Mouse (Mus musculus) MEL (cell line): Measurements from ENCODE around the gene Tmtc1. TPM values are rescaled to one million over a fixed set of nuclear protein-coding genes. Genes with fewer than 3 reads are reported as not detected.

Experiments
- DNase-seq: peaks from one replicate; pipeline ENCODE4 v3.0.0; 2011; ENCODE audit warnings: low read depth, low spot score
- H3K27ac ChIP-seq: 2 replicates; pipeline ENCODE4 v1.5.1; 2012; ENCODE audit warnings: low read depth, mild to moderate bottlenecking, control low read depth, low read length, moderate library complexity; ENCODE audit not compliant: control insufficient read depth
- H3K27me3 ChIP-seq, 2 experiments: fragments of 150-350 bp in 1 of 2; sonication (generic) in 1 of 2; 2 replicates each; pipeline ENCODE4 v1.6.1; 2012; ENCODE audit warnings: low read length in 2 of 2, mild to moderate bottlenecking in 2 of 2, improper control_type of control experiment in 1 of 2, moderate library complexity in 1 of 2; ENCODE audit not compliant: insufficient read depth in 2 of 2, control insufficient read depth in 1 of 2
- H3K36me3 ChIP-seq, 2 experiments: 2 replicates each; pipeline ENCODE4 v1.6.1; 2012 to 2014; ENCODE audit warnings: low read length in 2 of 2, improper control_type of control experiment in 1 of 2, inconsistent platforms in 1 of 2, mild to moderate bottlenecking in 1 of 2; ENCODE audit not compliant: insufficient read depth in 2 of 2, control insufficient read depth in 1 of 2
- H3K4me1 ChIP-seq, 2 experiments: fragments of 150-350 bp in 1 of 2; sonication (generic) in 1 of 2; 2 replicates each; pipeline ENCODE4 v1.6.1; 2012; ENCODE audit warnings: low read length in 2 of 2, improper control_type of control experiment in 1 of 2, mild to moderate bottlenecking in 1 of 2; ENCODE audit not compliant: insufficient read depth in 2 of 2, control insufficient read depth in 1 of 2
- H3K4me3 ChIP-seq, 2 experiments: fragments of 150-350 bp in 1 of 2; sonication (generic) in 1 of 2; 2 replicates each; pipeline ENCODE4 v1.5.1; 2012; ENCODE audit warnings: low read depth in 2 of 2, low read length in 2 of 2, mild to moderate bottlenecking in 2 of 2, moderate library complexity in 2 of 2, control low read depth in 1 of 2, improper control_type of control experiment in 1 of 2; ENCODE audit not compliant: control insufficient read depth in 1 of 2, insufficient read depth in 1 of 2
- H3K79me2 ChIP-seq: 2 replicates; pipeline ENCODE4 v1.6.1; 2012; ENCODE audit warnings: mild to moderate bottlenecking, low read length, moderate library complexity; ENCODE audit not compliant: control insufficient read depth, poor library complexity, insufficient read depth
- H3K9ac ChIP-seq: 2 replicates; pipeline ENCODE4 v1.6.1; 2012; ENCODE audit warnings: low read depth, mild to moderate bottlenecking, control low read depth, low read length, moderate library complexity; ENCODE audit not compliant: control insufficient read depth, poor library complexity, severe bottlenecking
- H3K9me3 ChIP-seq: fragments of 150-350 bp; sonication (generic); replicated peaks from 2 replicates; pipeline ENCODE4 v1.6.1; 2012; ENCODE audit warnings: mild to moderate bottlenecking, low read length, improper control_type of control experiment, moderate library complexity; ENCODE audit not compliant: insufficient read depth
- BHLHE40 ChIP-seq: IDR thresholded peaks from 2 replicates; pipeline ENCODE4 v1.6.1; 2012; ENCODE audit warnings: low read depth, mild to moderate bottlenecking, inconsistent platforms, low read length, improper control_type of control experiment, borderline replicate concordance
- CHD1 ChIP-seq: IDR thresholded peaks from 2 replicates; pipeline ENCODE4 v1.6.1; 2012; ENCODE audit warnings: low read depth, mild to moderate bottlenecking, inconsistent platforms, low read length, improper control_type of control experiment
- CHD2 ChIP-seq: IDR thresholded peaks from 2 replicates; pipeline ENCODE4 v1.6.1; 2011; ENCODE audit warnings: low read length, improper control_type of control experiment
- CTCF ChIP-seq, 3 experiments: IDR thresholded peaks in 2 of 3; conservative IDR thresholded peaks in 1 of 3; 2 replicates each; pipeline ENCODE4 v1.5.1; 2011 to 2012; ENCODE audit warnings: low read length in 3 of 3, low read depth in 2 of 3, mild to moderate bottlenecking in 2 of 3, improper control_type of control experiment in 1 of 3, inconsistent platforms in 1 of 3, mixed read lengths in 1 of 3, moderate library complexity in 1 of 3; ENCODE audit not compliant: control insufficient read depth in 1 of 3, insufficient read depth in 1 of 3, poor library complexity in 1 of 3, severe bottlenecking in 1 of 3
- EP300 ChIP-seq, 2 experiments: IDR thresholded peaks; 2 replicates each; pipeline ENCODE4 v1.6.1; 2011; ENCODE audit warnings: improper control_type of control experiment in 2 of 2, low read length in 2 of 2, low read depth in 1 of 2, mild to moderate bottlenecking in 1 of 2
- ETS1 ChIP-seq: IDR thresholded peaks from 2 replicates; pipeline ENCODE4 v1.6.1; 2012; ENCODE audit warnings: low read depth, mild to moderate bottlenecking, inconsistent platforms, low read length, improper control_type of control experiment, moderate library complexity
- GABPA ChIP-seq: IDR thresholded peaks from 2 replicates; pipeline ENCODE4 v1.6.1; 2012; ENCODE audit warnings: low read depth, mild to moderate bottlenecking, inconsistent platforms, low read length, improper control_type of control experiment, moderate library complexity
- GATA1 ChIP-seq: IDR thresholded peaks from 2 replicates; pipeline ENCODE4 v1.6.1; 2011; ENCODE audit warnings: low read depth, low read length, improper control_type of control experiment
- JUND ChIP-seq: IDR thresholded peaks from 2 replicates; pipeline ENCODE4 v1.6.1; 2011; ENCODE audit warnings: low read depth, mild to moderate bottlenecking, improper control_type of control experiment, low read length
- KAT2A ChIP-seq: conservative IDR thresholded peaks from 2 replicates; pipeline ENCODE4 v1.6.1; 2012; ENCODE audit warnings: low read depth, low read length, improper control_type of control experiment, inconsistent platforms
- MAX ChIP-seq: IDR thresholded peaks from 2 replicates; pipeline ENCODE4 v1.6.1; 2011; ENCODE audit warnings: low read length, improper control_type of control experiment
- MAZ ChIP-seq: IDR thresholded peaks from 2 replicates; pipeline ENCODE4 v1.6.1; 2012; ENCODE audit warnings: low read depth, mild to moderate bottlenecking, inconsistent platforms, low read length, improper control_type of control experiment
- MYC ChIP-seq: IDR thresholded peaks from 2 replicates; pipeline ENCODE4 v1.6.1; 2011; ENCODE audit warnings: low read depth, mild to moderate bottlenecking, low read length, improper control_type of control experiment, moderate library complexity
- NELFE ChIP-seq: IDR thresholded peaks from 2 replicates; pipeline ENCODE4 v1.6.1; 2011; ENCODE audit warnings: low read depth, low read length, improper control_type of control experiment
- POLR2A ChIP-seq, 2 experiments: IDR thresholded peaks; 2 replicates each; pipeline ENCODE4 v1.6.1; 2011 to 2012; ENCODE audit warnings: low read length in 2 of 2, mild to moderate bottlenecking in 2 of 2, control low read depth in 1 of 2, improper control_type of control experiment in 1 of 2, low read depth in 1 of 2, moderate library complexity in 1 of 2; ENCODE audit not compliant: control insufficient read depth in 1 of 2, insufficient read depth in 1 of 2, poor library complexity in 1 of 2
- POLR2AphosphoS5 ChIP-seq: IDR thresholded peaks from 2 replicates; pipeline ENCODE4 v1.6.1; 2012; ENCODE audit warnings: low read depth, borderline replicate concordance, mild to moderate bottlenecking, inconsistent platforms, low read length, moderate library complexity, mixed read lengths
- RAD21 ChIP-seq: IDR thresholded peaks from 2 replicates; pipeline ENCODE4 v1.6.1; 2011; ENCODE audit warnings: mild to moderate bottlenecking, low read depth, low read length, improper control_type of control experiment
- SIN3A ChIP-seq: IDR thresholded peaks from 2 replicates; pipeline ENCODE4 v1.6.1; 2012; ENCODE audit warnings: low read length, improper control_type of control experiment, inconsistent platforms
- SMC3 ChIP-seq: IDR thresholded peaks from 2 replicates; pipeline ENCODE4 v1.6.1; 2011; ENCODE audit warnings: low read depth, low read length, improper control_type of control experiment
- TAL1 ChIP-seq: IDR thresholded peaks from 2 replicates; pipeline ENCODE4 v1.6.1; 2012; ENCODE audit warnings: mild to moderate bottlenecking, inconsistent platforms, low read length, moderate library complexity, mixed read lengths
- TCF12 ChIP-seq: IDR thresholded peaks from 2 replicates; pipeline ENCODE4 v1.6.1; 2014; ENCODE audit warnings: low read depth, mild to moderate bottlenecking, inconsistent platforms, low read length, improper control_type of control experiment, moderate library complexity
- USF2 ChIP-seq, 2 experiments: IDR thresholded peaks; 2 replicates each; pipeline ENCODE4 v1.6.1; 2011 to 2012; ENCODE audit warnings: improper control_type of control experiment in 2 of 2, low read length in 2 of 2, borderline replicate concordance in 1 of 2, inconsistent platforms in 1 of 2, low read depth in 1 of 2, mild to moderate bottlenecking in 1 of 2; ENCODE audit not compliant: insufficient read depth in 1 of 2
- ZKSCAN1 ChIP-seq: IDR thresholded peaks from 2 replicates; pipeline ENCODE4 v1.6.1; 2012; ENCODE audit warnings: low read depth, mild to moderate bottlenecking, inconsistent platforms, low read length, improper control_type of control experiment, moderate library complexity
- ZNF384 ChIP-seq: IDR thresholded peaks from 2 replicates; pipeline ENCODE4 v1.6.1; 2012; ENCODE audit warnings: low read depth, mild to moderate bottlenecking, inconsistent platforms, low read length, improper control_type of control experiment
- polyA plus RNA-seq, 2 experiments: library from polyadenylated mRNA; stranded (reverse) in 1 of 2; unstranded in 1 of 2; fragments of >175 nt in 1 of 2; fragments of >200 nt in 1 of 2; gene quantifications; 2 replicates each; pipeline versions ENCODE4 v1.2.1 to v1.2.4; 2012; ENCODE audit warnings: low replicate concordance in 2 of 2, low read depth in 1 of 2; ENCODE audit not compliant: insufficient read length in 2 of 2, insufficient read depth in 1 of 2, missing spikeins in 1 of 2
- total RNA-seq: library from RNA; depleted of rRNA; stranded (reverse); fragments of 300-350 nt; gene quantifications from 2 replicates; pipeline ENCODE4 v1.2.3, GENCODE M21; 2012

Gene Tmtc1
- total and polyA plus RNA-seq, 3 experiments: 0.03 TPM; not detected in 2

DNA sequence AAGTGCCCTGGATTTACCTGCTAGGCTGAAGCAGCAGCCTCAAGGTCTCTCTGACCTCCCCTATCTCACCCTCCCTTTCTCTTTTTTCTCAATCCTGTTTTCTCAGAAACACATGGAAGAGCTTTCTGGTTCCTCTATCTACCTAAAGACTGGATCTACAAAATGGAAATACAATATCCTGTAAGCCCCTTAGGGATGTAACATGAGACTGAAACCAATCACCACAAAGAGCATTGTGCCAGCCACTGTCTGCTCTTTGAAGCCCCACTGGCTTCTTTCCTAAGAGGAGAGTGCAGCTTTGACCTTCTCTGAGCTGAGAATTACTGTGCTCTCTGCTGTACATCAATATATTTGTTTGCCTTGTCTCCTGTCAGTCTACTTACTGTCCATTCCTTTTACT is 147.8 kb downstream of the Tmtc1 start:
- no peak for DNase-seq
- Histone ChIP-seq H3K4me1 (no peaks in the 10 kb centered on the region), H3K9ac (no peak overlapping the region), H3K27ac (no peak overlapping the region), H3K4me3 (no peak overlapping the region), H3K36me3 (no peaks in the 10 kb centered on the region), H3K79me2 (no peaks in the 10 kb centered on the region), H3K27me3 (no peaks in the 10 kb centered on the region), H3K9me3 (no peaks in the 10 kb centered on the region)
- TF ChIP-seq RAD21 (no peak), SMC3 (no peak), GABPA (no peak), TCF12 (no peak), GATA1 (no peak), CTCF (IDR thresholded peaks at IDR 0.05 in 2 of 3, conservative IDR thresholded peaks at IDR 0.05 in 1 of 3; ENCODE audit: control insufficient read depth in 1 of 3, insufficient read depth in 1 of 3, low read depth in 2 of 3, low read length in 3 of 3, poor library complexity in 1 of 3, severe bottlenecking in 1 of 3) (no peak), CHD2 (no peak), USF2 (IDR thresholded peaks at IDR 0.05; ENCODE audit: borderline replicate concordance in 1 of 2, insufficient read depth in 1 of 2, low read depth in 1 of 2, low read length in 2 of 2) (no peak), POLR2AphosphoS5 (no peak), POLR2A (IDR thresholded peaks at IDR 0.05; ENCODE audit: control insufficient read depth in 1 of 2, insufficient read depth in 1 of 2, low read depth in 1 of 2, low read length in 2 of 2, poor library complexity in 1 of 2) (no peak), BHLHE40 (no peak), ZKSCAN1 (no peak), ETS1 (no peak), MYC (no peak)

GRCm38 (mm10) chr6:148294506-148294905 is 149.7 kb downstream of the Tmtc1 start:
- DNase-seq: no peak
- no peaks in the 10 kb centered on the region for H3K36me3 ChIP-seq
- H3K79me2 ChIP-seq: no peaks in the 10 kb centered on the region

More at GRCm38 (mm10) chr6:148294506-148294905, 149.7 kb downstream of the Tmtc1 start:
- no peak overlapping the region for H3K4me3 ChIP-seq
- no peak overlapping the region for H3K9ac ChIP-seq
- H3K27me3 ChIP-seq: no peaks in the 10 kb centered on the region
- H3K27ac ChIP-seq: no peak overlapping the region
- H3K9me3 ChIP-seq: no peaks in the 10 kb centered on the region
- no peaks in the 10 kb centered on the region for H3K4me1 ChIP-seq
- no peak for TF ChIP-seq GABPA
- TF ChIP-seq ZNF384: no peak
- TF ChIP-seq EP300 (IDR thresholded peaks at IDR 0.05; ENCODE audit: low read depth in 1 of 2, low read length in 2 of 2): no peak
- TF ChIP-seq CTCF (IDR thresholded peaks at IDR 0.05 in 2 of 3, conservative IDR thresholded peaks at IDR 0.05 in 1 of 3; ENCODE audit: control insufficient read depth in 1 of 3, insufficient read depth in 1 of 3, low read depth in 2 of 3, low read length in 3 of 3, poor library complexity in 1 of 3, severe bottlenecking in 1 of 3): no peak
- no peak for TF ChIP-seq ETS1
- no peak for TF ChIP-seq TAL1
- no peak for TF ChIP-seq KAT2A
- TF ChIP-seq JUND: no peak
- TF ChIP-seq BHLHE40: no peak
- no peak for TF ChIP-seq RAD21
- no peak for TF ChIP-seq MAX
- no peak for TF ChIP-seq CHD1
- no peak for TF ChIP-seq POLR2A (IDR thresholded peaks at IDR 0.05; ENCODE audit: control insufficient read depth in 1 of 2, insufficient read depth in 1 of 2, low read depth in 1 of 2, low read length in 2 of 2, poor library complexity in 1 of 2)
- TF ChIP-seq SIN3A: no peak
- no peak for TF ChIP-seq SMC3
- TF ChIP-seq ZKSCAN1: no peak
- no peak for TF ChIP-seq NELFE
- no peak for TF ChIP-seq MAZ
- no peak for TF ChIP-seq TCF12
